Mouse (Mus musculus): ENCODE data around the gene Mctp1.

The Mctp1 gene

GRCm38 (mm10) chr13:76823083-76823482 lies 438.7 kb downstream of the Mctp1 start:
- no peak for DNase-seq (ENCODE audit: low spot score in 2 of 2)

DNA sequence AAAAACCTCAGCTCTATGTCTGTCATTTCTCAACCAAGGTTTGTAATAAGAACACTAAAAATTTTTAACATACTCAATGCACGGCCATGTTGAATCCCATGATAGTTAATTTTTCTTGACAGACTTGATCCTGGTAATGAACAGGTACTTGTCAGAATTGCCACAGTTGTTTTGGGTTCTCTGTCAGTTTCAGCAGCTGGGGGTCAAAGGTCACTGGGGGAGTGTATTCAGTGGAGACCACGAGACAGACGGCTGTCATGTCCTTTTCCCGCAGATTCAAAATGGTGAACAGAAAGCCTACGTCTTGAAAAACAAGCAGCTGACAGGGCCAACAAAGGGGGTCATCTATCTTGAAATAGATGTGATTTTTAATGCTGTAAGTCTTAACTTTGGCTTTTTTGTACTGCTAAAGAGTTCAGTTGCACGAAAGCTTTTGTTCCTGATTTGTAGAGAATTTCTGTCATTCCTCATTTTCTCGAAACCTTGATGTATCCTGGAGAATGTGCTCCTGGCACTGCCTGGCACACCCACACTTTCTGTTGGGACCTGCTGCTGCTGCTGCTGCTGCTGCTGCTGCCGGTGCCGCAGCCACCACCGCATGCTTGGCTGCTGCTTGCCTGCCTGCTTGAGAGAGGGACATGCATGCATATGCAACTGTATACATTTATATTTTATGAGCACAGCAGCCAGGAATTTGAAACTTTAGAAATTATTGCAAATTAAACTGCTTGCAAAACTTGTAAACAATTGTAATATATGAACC lies 440.8 kb downstream of the Mctp1 start:
- DNase-seq (ENCODE audit: low spot score in 2 of 2): no peak

- DNase-seq (ENCODE audit: low spot score in 2 of 2): no peak
Observed at GRCm38 (mm10) chr13:76827738-76828137, 443.4 kb downstream of the Mctp1 start.

DNA sequence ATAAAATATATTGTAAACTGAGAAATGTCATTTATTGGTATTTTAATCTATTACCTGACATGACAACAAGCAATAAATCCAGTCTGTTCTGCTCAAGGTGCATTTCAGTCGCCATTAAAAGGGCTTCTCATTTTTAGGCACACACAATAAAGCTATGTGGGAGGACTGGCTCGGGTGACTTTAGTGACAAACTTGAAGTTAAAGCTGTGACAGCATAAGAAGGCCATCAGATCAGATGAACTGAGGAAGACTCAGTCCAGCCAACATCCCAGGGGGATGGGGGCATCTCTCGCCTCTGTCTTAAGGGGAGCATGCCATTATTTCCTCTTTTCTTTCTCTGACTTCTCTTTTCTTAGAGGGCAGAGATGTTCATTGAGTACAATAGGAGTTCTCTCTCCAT lies 453.7 kb downstream of the Mctp1 start:
- DNase-seq (ENCODE audit: low spot score in 2 of 2): no peak

- no peak for DNase-seq (ENCODE audit: low spot score in 2 of 2)
Observed at GRCm38 (mm10) chr13:76840712-76841111, 456.4 kb downstream of the Mctp1 start.

GRCm38 (mm10) chr13:76844629-76845255 lies 460.4 kb downstream of the Mctp1 start:
- peak; percentile 26 to 74 for DNase-seq (ENCODE audit: low spot score in 2 of 2)

- DNase-seq (ENCODE audit: low spot score in 2 of 2): no peak
Observed at GRCm38 (mm10) chr13:76850412-76851054, 466.2 kb downstream of the Mctp1 start.

DNA sequence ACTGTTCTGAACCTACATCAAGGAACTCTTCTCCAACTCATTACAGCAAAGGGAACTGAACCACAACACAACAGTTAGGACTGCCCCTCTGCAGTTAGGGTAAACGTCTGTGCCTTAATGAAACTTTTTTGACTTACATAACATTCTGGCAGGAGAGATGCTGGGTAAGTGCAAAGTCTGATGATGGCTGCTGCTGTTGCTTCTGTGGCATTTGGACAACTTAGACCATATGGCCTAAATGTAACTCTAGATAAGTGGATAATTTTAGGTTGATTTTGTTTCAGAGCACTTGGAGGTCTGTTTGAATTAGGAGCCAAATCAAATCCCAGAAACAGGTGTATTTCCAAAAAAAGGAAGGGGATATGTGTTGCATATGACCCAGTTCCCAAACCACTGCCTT lies 470.0 kb downstream of the Mctp1 start:
- DNase-seq (ENCODE audit: low spot score in 2 of 2): no peak

DNA sequence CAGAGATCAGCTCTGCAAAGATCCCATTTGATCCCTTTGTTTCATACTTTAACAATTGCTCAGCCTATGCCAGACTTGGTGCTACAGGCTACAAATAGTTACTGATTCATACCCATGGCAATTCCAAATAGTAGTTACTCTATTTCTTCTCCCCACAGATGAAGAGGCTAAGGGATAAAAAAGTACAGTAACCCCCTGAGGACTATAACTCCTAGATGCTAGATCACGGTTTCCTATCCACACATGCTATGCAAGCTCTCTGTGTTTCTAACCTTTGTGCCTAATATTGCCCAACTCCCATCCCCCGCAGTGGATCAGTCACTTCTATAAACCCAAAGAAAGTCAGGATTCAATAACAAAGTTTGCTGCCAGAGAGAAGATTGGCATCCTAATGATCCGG lies 470.7 kb downstream of the Mctp1 start:
- no peak for DNase-seq (ENCODE audit: low spot score in 2 of 2)

GRCm38 (mm10) chr13:76857024-76857423 lies 472.7 kb downstream of the Mctp1 start:
- DNase-seq (ENCODE audit: low spot score in 2 of 2): no peak

- no peak for DNase-seq (ENCODE audit: low spot score in 2 of 2)
Observed at GRCm38 (mm10) chr13:76858078-76858482, 473.7 kb downstream of the Mctp1 start.

GRCm38 (mm10) chr13:76870291-76870690 lies 486.0 kb downstream of the Mctp1 start:
- DNase-seq (ENCODE audit: low spot score in 2 of 2): no peak

DNA sequence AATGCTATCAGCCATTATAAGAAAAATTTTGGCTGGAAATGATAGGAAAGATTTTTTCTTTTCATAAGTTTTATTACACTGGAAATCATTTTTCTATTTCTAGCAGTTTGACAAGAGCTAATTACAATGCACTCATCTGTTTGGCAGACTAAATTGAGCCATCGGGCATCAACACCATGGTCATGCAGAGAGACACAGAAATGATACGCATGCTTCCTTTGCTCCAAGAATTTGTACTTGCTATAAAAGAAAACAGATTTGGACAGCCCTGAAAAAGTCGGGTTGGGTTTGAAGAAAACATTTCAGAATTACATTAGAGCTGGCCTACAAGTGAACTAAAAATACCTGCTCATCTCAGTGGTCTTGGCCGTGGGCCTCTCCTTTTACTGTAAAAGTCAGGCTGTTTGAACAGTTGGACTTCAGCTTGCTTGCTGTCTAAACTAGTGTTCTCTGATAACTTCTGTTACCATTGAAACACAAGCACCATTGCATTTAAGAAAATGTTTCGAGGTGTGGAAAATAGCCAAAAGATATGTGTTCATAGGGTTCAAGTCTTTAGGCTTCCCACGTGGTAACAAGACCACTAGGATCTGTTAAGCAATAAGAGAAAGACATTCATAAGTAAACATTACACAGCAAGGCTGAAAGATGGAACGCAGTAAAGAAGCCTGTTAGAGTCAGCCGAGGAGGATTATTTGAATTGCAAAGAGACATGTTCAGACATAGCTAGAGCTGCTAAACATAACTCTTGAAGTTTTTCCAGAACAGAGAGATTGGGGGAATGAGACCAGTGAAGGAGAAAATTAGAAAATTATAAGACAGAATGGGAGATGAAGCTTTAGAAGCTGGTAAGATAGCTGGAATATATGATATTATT lies 493.8 kb downstream of the Mctp1 start:
- no peak for DNase-seq (ENCODE audit: low spot score in 2 of 2)

- DNase-seq (ENCODE audit: low spot score in 2 of 2): no peak
Observed at GRCm38 (mm10) chr13:76879008-76879407, 494.7 kb downstream of the Mctp1 start.

DNA sequence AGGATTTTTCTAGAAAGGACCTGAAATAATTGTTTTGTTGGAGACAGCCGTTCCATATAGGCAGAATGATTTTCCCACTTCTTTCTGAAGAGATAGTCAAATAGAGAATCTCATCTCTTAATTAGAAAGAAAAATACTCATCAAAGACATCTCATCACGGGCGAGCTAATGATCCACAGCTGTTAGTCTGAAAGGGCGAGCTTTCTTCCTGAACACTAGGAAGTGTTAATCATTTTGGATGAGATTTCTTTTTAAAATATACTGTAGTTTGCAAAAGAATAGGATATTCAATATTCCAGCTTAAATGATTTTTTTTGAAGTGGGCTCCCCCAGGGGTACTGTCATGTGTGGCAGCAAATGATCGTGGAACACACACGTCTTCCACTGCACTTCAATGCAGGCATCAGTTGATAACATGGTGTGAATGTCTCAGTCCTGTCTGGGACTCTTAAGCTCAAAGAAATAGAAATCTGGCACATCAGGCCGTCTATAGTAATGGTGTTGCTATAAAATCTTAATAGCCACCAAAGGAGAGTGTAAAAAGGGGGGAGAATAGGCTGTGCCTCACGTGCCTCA lies 500.3 kb downstream of the Mctp1 start:
- no peak for DNase-seq (ENCODE audit: low spot score in 2 of 2)

GRCm38 (mm10) chr13:76892987-76893386 lies 508.7 kb downstream of the Mctp1 start:
- DNase-seq (ENCODE audit: low spot score in 2 of 2): no peak

DNA sequence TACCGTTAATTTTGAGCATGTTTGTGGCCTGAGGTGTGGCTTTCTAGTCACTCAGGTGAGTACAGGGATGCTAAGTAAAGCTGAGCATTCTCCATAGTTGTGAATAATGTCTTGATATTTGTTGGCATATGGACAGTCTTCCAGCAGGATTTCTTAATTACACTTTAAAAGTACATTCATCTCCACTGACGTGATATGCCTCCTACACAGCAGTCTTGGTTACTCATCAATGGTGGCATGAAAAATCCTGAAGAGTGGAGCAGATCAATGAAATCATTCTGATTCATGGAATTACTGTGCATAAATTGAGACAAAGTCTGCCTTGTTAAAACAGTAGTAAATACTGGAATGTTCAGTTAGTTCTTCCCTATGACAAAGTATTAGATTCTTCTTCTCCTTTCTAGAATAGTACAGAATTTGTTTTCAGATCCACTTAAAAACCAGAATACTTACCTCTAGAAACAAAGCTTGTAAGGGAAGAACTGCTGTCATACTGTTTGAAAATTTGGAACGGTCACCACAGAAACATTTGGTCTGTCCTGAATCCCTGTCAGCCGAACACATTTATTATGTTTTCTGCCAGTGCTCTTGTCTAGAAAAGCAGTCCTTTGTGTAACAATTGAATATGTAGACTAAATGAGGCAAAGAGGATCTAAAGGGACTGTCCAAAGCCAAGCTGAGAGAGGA lies 511.6 kb downstream of the Mctp1 start:
- no peak for DNase-seq (ENCODE audit: low spot score in 2 of 2)

GRCm38 (mm10) chr13:76896457-76896790 lies 512.1 kb downstream of the Mctp1 start:
- no peak for DNase-seq (ENCODE audit: low spot score in 2 of 2)

DNA sequence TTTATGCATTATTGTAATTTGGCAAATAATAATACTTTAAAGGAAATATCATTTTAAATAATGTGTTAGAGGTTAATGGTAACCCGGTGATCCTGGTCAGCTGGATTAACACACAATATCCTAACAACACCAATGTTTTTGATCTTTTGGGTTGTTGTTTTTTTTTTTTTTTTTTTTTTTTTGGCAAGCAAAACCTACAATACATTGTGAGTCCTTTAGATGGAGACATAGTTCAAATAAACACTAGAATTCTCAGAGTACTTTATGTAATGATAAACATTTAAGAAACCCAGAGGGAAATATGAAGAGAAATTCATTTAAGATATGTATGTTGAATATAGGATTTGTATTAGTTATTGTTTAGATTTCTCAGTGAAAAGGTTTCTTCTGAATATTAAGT lies 534.0 kb downstream of the Mctp1 start:
- DNase-seq (ENCODE audit: low spot score in 2 of 2): no peak

DNA sequence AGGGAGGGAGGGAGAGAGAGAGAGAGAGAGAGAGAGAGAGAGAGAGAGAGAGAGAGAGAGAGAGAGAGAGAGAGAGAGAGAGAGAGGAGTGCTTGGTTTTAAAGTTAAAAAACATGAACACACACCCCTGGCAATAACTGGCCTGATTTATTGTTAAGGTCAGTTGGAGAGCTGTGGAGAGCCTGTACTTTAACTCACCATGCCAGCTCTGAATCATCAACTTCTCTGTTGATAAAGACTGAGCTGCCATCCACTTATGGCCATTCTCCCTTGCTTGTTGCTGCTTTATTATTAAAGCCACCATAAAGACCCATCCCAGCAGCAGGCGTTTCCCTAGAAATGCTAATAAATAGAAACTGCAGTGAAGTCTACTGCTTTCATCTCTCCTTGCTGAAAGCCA lies 542.5 kb downstream of the Mctp1 start:
- DNase-seq (ENCODE audit: low spot score in 2 of 2): no peak

GRCm38 (mm10) chr13:76927875-76928440 lies 543.6 kb downstream of the Mctp1 start:
- DNase-seq (ENCODE audit: low spot score in 2 of 2): no peak

All from spleen, postnatal 4 days (tissue).